Mouse (Mus musculus): Measurements from ENCODE around the gene Ptger3.

DNA sequence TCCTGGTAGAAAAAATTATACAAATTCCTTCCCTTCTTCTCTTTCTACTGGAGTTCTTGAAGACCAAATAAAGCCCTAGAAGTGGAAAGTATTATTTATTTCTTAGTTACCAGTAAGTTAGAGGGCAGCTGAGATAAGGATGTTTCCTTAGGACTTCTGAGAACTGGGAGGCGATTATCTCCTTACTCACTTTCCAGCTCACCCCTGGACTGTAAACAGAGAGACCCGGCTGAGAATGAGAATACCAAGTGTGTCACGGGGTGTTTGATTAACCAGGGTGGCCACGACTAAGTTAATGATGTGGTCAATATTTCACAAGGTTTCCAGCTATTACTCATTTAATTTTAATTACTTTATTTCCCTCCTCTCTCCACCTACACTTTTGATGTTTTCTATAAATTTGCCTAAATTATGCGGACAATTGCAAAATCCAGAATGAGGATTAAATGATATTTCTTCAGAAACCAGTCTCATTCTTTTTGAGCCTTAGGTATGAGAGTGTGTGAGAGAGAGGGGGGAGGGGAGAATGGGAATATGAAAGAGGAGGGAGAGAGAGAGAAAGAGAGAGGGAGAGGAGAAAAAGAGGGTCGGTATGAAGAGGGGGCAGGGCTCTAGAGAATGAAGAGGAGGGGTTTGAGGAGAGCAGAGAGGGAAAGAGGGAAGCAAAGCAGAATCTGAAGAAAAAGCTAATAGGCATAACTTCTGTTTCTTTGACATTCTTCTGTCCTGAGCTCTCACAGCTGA lies 121.9 kb downstream of the Ptger3 start:
- no peak for TF ChIP-seq TAL1 (conservative IDR thresholded peaks at IDR 0.05; ENCODE audit: low read depth, low read length)
- no peak for TF ChIP-seq CTCF (IDR thresholded peaks at IDR 0.05; ENCODE audit: low read depth, low read length)
